Mouse (Mus musculus) frontal cortex, postnatal 10 days (tissue): ENCODE measurements around the gene Fbxo42.

ENCODE experiments used
- DNase-seq, 2 experiments: peaks; one replicate each; pipeline ENCODE4 v3.0.0; 2022; ENCODE audit warnings: low spot score in 2 of 2, mixed read lengths in 1 of 2

The Fbxo42 gene

DNA sequence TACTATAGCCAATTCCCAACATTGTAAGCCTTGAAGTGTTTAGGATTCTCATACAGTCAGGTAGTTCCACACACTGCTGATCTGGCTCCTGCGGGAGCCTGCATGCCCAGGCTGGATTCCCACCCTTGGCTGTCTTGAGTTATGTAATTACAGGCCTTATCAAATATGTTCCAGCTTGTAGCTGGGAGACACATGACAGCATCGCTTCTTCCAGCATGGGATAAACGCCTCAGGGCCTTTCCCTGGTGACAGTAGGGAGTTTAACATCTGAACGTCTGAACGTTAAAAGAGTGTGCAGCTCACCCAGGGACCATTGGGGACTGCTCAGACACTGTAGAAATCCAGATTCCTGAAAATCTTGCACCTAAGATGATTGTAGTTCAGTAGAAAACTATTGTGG, 28.1 kb downstream of the Fbxo42 start:
- DNase-seq = no peak

DNA sequence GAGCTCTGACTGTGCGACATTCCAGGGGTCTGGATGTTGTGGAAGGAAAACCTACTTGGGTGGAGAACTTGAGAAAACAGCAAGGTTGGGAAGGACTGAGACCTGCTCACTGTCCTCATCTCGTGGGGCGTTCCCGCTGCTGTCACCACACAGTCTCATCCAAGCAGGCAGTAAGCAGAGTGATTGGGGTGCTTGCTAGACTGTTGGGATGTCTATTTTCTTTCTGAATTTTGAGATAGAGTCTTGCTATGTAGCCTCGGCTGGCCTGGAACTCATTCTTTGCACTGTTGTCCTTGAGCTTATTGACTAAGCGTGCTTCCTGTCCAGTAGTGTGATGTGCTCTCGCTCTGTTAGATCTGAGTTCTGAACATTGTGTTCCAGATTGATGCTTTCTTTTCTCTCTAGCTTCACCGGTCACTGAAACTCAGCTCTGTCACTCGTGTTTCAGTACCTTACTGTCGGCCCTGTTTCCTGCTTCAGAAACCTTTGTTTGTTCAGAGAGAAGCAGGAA, 28.7 kb downstream of the Fbxo42 start:
- DNase-seq = no peak

DNA sequence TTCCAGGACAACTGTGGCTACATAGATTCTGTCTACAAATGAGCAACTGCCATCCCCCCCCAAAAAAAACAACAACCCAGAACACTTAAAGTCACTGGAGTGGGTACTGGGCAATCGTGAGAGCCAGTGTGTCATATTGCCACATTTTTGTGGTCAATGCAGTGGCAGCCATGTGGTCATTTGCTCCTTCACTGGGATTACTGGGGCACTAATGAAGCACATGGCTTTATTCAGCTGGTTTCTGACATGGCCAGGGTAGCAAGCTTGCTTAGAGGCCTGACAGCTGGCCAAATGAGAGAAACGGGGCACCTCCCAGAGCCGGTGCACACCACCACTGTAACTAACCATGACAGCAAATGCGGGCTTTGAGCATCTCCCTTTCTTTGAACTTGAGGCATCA, 30.8 kb downstream of the Fbxo42 start:
- no peak for DNase-seq

DNA sequence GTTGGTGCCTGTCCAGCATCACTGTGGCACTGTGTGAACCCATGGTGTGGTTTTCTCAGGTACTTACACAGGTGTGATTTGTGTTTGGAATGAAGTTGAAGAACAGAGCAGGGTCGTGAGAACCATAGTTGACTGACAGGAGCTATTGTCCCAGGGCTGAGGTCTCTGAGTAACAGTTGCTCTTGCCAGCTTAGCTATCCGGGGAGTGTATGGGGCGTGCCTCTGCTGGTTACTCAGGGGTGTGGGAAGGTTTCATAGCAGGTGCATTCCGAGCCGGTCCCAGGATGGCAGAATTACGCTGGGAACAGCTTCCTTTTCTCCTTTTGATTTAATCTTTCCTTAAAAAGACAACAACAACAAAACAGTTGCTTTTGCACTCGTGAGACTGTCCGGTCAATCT, 33.1 kb downstream of the Fbxo42 start:
- DNase-seq = no peak

DNA sequence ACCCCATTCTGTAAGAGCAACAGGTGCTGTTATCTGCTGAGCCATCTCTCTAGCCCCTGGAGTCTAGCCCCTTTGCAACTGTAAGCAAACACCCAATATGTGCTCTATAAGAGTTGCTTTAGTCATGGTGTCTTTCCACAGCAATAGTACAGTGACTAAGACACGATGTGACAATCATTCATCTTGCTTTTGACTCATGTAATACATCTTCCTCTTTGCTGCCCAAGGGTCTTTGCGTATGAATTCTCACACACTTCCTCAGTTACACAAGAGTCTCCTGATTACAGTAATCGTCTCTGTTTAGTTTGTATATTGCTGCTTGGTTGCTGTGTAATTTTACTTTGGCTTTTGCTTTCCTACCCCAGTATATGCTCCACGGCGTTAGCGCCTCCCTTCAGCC, 34.3 kb downstream of the Fbxo42 start:
- DNase-seq = no peak

DNA sequence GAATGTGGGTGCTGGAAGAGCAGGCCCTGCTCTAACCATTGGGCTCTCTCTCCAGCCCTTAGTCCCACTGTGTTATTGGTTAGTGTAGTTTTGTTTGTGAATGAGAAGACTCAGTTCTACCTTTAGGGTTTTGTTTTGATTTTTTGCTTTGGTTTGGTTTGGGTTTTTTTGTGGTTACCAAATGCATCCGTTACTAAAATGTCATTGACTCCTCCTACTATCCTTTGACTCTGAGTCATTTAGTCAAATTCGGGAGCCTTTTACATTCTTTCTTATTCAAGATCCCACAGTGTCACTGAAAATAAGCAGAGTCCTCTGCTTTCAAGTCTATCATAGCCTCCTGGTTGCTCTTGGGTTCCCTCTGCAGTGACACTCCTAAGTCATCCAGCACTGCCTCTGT, 36.2 kb downstream of the Fbxo42 start:
- DNase-seq = no peak

DNA sequence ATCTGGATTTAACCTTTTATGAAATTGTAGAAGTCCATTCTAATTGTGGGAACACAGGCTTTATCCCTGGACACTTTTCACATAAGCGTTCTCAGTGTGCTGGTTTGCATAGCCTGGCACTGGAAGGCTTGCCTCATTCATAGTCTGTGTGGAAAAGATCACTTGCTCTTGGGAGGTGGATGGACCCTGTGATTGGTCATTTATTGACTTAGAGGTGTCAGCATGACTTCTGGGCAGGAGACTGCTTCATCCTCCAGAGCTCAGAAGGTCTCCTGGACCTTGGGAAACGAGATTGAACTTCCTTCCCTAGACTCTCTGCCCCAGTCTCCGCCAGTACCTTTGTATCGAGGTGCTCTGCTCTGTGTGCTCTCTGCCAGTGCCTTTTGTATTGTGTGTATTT, 36.7 kb downstream of the Fbxo42 start:
- no peak for DNase-seq

DNA sequence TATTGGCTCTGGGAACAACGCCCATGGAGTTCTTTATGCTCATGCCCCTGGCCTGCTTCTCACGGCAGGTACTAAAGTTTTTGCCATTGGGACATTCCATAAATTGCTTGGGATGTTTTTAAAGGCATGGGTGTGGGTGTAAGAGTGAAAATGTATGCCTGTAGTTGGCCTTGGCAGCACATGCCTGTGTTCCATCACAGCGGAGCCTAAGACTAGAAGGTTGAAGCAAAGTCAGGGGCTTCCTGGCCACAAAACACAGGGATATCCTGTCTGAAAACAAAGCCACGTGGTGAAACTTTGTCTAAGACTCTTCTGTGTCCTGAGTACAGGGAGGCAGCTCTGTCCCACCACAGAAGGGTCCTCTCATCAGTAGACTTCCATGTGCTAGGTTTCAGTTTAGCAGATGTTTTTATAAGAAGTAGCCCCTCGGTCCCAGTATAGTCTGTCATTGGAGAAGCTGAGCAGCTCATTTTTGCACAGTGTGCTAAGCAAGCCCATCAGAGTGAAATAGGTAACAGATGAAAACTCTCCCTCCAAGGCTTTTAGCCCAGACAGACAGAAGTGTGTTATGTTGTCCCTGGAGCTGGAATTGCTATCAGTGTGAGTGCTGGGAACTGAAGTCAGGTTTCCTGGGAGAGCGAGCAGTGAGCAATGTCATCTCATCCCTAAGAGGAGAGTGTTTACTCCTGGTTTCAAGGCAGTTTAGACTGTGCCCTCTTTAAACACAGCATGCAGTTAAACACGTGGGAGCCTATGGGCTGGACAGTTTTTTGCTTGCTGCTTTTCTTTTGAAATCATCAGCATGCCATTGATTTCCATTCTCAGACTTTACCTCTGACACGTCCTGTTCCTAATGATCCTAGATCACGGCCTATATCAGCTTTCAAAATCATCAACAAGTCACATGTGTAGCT, 39.5 kb downstream of the Fbxo42 start:
- no peak for DNase-seq

DNA sequence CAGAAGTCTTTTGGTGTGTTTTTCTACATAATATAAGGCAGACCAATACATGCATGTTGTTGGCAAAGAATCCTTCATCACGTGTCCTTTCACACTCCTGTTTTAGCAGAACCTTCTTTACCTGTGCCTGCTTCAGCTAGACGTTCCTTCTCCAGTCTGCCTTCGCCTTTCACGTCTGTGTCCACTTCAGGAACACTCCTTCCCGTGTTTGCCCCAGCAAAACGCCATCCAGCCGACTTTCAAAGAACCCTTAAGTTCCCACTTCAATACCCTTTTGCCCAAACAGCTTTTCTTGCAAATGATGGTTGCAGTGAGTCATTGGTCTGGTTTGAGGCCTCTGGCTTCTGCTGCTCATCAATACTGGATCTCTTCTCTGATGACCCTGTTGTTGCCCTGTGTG, 43.6 kb downstream of the Fbxo42 start:
- no peak for DNase-seq

DNA sequence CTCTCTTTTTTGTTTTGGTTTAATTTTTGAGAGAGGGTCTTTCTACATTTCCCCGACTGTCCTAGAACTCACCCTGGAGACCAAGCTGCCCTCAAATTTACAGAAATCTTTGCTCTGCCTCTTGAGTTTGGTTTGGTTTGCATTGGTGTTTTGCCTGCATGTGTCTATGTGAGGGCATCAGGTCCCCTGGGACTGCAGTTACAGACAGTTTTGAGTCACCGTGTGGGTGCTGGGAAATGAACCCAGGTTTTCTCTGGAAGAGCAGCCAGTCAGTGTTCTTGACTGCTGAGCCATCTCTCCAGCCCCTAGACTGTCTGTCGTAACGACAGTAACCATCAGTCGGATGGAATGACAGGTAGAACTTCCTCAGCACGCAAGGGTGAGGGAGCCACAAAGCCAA, 46.8 kb downstream of the Fbxo42 start:
- DNase-seq = no peak

DNA sequence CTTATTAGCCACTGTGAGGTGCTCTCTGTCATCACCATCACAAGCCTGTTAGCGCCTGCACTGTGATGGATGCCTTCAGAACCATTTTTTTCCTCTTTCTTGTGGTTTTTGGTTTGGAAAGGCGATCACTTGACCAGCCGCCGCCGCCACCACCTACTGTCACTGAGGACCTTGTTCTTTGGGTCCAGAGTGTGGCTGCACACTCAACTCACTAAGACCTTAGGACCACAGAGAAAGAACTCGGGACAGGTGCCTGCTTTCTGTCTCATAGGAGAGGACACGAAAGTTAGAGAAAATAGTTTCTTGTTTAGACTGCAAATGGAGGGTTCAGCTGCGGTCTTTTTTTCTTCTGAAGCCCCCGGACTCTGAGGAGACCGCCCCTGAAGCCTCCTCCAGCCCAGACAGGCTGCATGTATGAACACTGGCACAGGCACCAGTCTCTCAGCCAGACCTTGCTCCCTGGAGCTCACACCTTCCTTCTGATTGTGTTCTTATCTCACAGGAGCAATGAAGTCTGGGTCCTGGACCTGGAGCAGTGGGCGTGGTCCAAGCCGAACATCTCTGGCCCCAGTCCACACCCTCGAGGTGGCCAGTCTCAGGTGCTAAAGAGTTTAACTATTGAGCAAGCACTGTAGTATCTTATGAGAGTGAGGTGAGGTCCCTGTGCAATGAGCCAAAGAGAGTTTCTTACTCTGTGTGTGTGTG, 49.4 kb downstream of the Fbxo42 start:
- DNase-seq = no peak

DNA sequence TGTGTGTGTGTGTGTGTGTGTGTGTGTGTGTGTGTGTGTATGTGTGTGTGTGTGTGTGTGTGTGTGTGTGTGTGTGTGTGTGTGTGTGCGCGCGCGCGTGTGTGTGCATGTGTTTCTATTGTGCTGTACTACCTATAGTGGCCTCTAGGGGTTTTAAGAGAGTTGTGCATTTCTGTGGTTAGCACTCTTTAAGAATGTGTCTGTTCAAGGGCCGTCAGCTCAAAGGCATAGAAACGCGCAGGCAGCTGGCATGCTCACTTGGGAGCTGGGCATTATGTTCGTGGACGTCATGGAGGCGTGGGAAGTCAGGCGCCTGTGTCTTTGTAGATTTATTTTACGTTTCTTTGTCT, 49.9 kb downstream of the Fbxo42 start:
- no peak for DNase-seq

DNA sequence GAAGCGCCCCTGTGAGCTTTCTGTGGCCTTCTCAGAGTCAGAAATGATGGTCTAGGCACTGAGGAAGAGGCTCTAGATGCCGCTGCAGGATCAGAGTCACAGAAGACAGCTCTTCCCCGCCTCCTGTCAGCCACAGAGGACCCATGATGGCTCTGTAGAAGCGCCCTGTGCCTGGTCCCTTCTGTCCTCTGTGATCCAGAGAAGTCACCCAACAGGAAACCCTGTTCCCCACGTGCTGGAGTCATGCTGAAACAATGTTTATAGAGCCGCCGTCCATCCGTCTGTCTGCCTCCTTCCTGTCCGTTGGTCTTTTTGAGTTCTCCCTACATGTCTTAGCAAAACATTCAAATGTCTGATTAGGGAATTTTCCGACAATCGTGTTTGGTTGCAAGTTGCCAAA, 53.2 kb downstream of the Fbxo42 start:
- no peak for DNase-seq

DNA sequence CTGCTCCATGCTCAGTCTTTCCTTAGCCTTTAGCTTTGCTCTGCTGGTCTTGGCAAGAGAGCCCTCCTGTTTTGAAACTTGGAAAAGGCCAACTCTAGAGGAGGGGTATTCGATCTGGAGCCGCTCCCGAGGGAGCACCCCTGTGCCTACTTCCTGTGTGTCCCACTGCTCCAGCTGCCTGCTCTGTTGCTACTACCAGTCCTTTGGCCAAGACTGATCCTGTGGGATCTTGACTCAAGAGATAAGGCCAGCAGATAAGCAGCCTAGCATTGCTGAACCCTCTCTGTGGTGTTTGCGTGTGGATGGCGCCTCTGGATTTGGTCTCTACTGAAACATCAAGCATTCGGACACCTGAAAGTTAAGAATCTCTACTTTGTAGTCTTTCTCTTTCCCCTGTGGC, 54.5 kb downstream of the Fbxo42 start:
- DNase-seq = no peak

DNA sequence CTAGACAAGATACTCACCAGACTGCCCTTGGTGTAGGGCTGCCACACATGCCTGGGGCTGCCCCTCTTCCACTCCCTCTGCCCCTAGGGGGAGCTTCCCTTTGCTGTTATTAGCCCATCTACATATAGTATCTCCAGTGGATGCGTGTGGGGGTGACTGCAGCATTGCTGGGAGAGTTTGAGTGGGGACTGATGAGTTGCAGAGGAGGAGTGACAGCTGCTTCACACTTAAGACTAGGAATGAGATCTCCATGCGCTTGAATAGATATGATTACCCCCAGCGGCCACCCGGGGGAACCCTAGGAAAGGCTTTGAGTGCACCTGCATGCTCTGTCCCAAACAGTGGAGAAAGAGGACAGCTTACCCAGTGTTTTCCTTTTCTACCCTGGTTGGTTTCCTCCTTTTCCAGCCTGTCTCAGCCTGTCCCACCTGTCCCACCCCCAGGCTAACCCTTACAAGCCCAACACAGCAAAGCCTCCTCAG, 56.9 kb downstream of the Fbxo42 start:
- peak; percentile 33 to 34 for DNase-seq

DNA sequence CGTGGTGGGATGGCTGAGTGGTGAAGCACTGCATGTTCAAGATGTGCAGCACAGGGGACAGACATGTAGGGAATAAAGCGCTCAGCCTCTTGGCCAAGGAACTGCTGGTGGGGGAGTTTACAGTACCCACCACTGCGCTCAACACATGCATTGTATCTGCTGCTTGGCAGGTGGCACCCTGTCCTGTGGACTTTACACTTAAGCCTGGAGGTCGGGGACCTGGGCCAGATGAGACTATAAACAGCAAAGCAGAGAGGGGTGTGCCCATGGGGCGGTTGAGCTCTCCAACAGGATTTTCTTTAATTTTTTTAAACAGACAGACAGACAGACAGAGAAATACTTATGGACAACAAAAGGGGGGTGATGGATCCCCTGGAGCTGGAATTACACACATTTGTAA, 59.4 kb downstream of the Fbxo42 start:
- DNase-seq = no peak

DNA sequence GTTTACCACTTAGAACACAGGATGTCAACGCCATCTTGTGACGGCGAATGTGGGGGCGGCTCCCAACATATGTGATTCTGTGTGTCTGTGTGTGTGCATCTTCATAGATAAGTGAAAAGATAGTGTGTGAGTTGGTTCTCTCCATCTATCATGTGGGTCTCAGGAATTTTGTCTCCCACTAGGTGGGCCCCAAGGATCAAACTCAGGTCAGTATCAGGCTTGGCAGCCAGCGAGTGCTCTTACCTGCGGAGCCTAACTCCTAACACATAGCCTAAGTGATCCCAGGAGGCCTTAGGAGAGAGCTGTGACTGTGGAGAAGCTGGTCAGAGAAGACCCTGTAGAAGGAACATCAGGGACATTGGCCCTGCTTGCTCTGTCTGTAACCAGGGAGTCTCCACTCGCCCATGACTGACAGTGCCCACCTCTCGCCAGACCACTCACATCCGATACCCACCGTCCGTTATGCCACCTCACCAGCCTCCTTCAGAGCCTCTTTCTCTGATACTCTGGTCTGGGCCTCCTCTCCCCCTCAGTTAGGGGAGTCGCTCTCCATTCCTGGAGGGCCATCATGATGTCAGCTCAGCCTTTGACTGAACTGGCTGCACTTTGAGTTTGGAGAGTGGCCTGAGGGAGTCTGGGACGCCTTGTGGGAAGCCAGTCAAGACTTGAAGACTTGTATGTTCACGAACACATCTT, 63.0 kb downstream of the Fbxo42 start:
- DNase-seq = no peak

DNA sequence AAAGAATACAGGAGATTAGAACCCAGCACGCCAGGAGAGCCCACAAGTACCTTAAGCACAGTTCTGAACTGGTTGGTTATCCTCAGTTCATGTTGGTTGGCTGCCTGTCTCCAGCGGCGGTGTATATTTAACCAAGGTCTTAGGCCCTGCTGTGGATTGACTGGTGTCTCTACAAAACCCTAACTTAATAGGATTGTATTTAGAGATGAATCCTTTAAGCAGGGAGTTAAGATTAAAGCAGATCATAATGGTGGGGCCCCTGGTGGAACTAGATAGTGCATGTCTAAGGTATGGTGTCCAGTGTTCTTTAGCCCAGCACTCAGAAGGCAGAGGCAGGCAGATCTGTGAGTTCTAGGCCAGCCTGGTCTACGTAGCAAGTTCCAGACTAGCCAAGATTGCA, 63.9 kb downstream of the Fbxo42 start:
- no peak for DNase-seq

DNA sequence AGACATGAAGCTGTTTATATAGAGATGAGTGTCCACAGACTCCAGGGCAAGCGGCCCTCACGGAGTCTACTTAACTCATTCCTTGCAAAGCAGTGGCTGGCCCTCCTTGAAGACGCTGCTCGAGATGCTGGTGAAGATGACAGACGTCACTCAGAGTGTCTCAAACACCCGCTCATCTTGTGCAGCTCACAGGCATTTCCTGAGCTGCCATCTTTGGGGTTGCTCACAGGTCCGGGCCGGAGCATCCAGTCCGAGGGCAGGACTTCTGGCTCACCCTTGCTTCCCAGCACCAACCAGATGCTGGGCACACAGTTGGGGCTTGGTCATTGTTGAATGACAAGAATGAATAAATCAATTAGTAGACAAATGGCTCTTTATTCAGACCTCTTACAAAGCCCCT, 65.2 kb downstream of the Fbxo42 start:
- DNase-seq = no peak

DNA sequence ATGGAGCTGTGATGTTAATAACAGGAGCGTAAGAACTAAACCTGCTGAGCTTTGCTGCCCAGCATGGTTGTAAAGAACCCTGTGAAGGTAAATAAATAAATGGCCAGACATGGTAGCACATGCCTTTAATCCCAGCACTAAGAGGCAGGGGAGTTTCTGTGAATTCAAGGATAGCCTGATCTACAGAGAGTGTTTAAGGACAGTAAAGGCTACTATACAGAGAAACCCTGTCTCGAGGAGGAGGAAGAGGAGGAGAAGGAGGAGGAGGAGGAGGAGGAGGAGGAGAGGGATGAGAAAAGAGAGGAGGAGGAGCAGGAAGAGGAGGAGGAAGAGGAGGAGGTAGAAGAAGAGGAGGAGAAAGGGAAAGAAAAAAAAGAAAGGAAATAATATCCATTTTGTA, 65.6 kb downstream of the Fbxo42 start:
- no peak for DNase-seq

DNA sequence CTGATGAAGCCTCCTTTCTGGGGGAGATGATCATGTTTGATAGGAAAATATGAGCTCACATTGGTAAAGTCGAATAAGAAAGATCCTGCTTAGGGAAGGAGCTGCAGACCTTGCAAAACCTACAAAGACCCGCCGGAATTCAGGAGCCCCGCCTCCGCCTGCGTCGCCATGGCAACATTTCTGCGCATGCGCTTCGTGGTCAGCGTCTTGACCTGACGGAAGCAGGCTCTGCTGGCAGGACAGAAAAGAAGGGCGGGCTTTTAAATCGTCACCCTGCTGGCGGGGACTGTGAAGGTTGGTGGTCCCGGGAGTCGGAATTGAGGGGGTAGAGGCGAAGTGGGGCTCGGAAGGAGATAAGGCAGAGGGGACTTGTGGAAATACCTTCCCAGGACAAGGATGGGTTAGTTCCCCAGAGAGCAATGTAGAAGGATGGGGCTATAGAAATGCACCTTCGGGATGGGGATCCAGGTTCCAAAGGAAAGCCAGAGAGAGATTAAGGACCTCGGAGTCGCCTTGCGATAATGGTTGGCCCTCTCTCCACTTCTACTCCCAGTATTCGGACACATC, 66.1 kb downstream of the Fbxo42 start, which contains the start of gene Rsg1:
Gene Rsg1 (plus strand): TSS at position 187 of the 567 bp plus-strand sequence.
- DNase-seq = peak; percentile 87 to 95

DNA sequence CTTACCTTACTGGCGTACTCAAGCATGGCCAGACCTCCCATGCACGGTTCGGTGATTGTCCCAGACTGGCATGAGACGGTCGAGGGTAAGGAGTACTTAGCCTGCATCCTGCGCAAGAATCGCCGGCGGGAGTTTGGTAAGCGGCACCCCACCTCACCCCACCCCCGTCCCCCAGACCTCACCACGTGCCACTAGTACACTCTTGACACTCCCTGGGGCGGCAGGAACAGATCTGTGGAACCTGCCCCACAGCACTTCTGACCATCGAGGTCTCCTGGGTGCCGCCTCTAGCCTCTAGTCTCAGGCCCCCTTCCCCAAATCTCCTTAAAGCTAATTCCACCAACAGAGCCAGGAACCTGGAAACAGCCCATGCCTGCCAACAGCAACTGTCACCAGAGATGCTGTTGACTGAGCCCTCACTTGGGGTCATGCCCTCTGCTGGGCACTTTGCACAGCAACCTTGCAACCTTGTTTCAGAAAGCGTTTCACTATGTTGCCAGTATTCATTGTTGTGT, 66.7 kb downstream of the Fbxo42 start:
- DNase-seq = no peak
